Mouse (Mus musculus) small intestine, adult 2 months (tissue): ENCODE data around the gene Rps6ka1. TPM values are rescaled to one million over a fixed set of nuclear protein-coding genes. Genes with fewer than 3 reads are reported as not detected.
"Not testable (repeated sequence)": the region's sequence is repeated elsewhere in the genome, so short reads cannot be mapped to it uniquely, and the experiment has no call there.

ENCODE experiments used
- H3K27ac ChIP-seq: fragments of 200-500 bp; 2 replicates; pipeline ENCODE4 v1.5.1; 2012; ENCODE audit warnings: low read depth, low read length, control low read depth, inconsistent platforms; ENCODE audit not compliant: insufficient read depth
- H3K27me3 ChIP-seq: fragments of 200-500 bp; 2 replicates; pipeline ENCODE4 v1.6.1; 2012; ENCODE audit warnings: mild to moderate bottlenecking, moderate library complexity, low read length, inconsistent platforms; ENCODE audit not compliant: control insufficient read depth, insufficient read depth
- H3K36me3 ChIP-seq: fragments of 200-500 bp; 2 replicates; pipeline ENCODE4 v1.6.1; 2012; ENCODE audit warnings: mild to moderate bottlenecking, low read length, control low read depth, inconsistent platforms; ENCODE audit not compliant: control insufficient read depth, insufficient read depth
- H3K4me1 ChIP-seq: fragments of 200-500 bp; 2 replicates; pipeline ENCODE4 v1.6.1; 2012; ENCODE audit warnings: low read length, inconsistent platforms, mixed read lengths; ENCODE audit not compliant: control insufficient read depth, insufficient read depth, insufficient read length
- H3K4me3 ChIP-seq: fragments of 200-500 bp; 2 replicates; pipeline ENCODE4 v1.5.1; 2012; ENCODE audit warnings: low read depth, mild to moderate bottlenecking, control low read depth, inconsistent platforms, low read length, moderate library complexity
- CTCF ChIP-seq: fragments of 200-500 bp; IDR thresholded peaks from 2 replicates; pipeline ENCODE4 v1.5.1; 2012; ENCODE audit warnings: low read depth, mild to moderate bottlenecking, control low read depth, inconsistent platforms, low read length, moderate library complexity, mixed read lengths; ENCODE audit not compliant: insufficient replicate concordance, insufficient read length; ENCODE audit errors: extremely low read depth
- POLR2A ChIP-seq: fragments of 200-500 bp; IDR thresholded peaks from 2 replicates; pipeline ENCODE4 v1.6.1; 2012; ENCODE audit warnings: low read depth, mild to moderate bottlenecking, control low read depth, inconsistent platforms, low read length, moderate library complexity
- WGBS: fragments of 180-500 bp; shearing (Covaris S2); methylation state at CpG from one replicate; pipeline ENCODE4 v1.1.7; 2018; 5-methylcytosine and 5-hydroxymethylcytosine counted together
- polyA plus RNA-seq: library from polyadenylated mRNA; depleted of rRNA; stranded (reverse); fragments of >200 nt; gene quantifications from 2 replicates; pipeline ENCODE4 v1.2.3, GENCODE M21; 2012; rRNA removed

Gene Rps6ka1
- polyA plus RNA-seq: 91.5 and 220 TPM in 2 replicates

- H3K4me3 ChIP-seq: peak within 1 kb of the TSS; percentile 96
- H3K4me1 ChIP-seq: peaks cover 21% of the 10 kb centered on the region
- H3K27ac ChIP-seq: peak within 1 kb of the TSS; percentile 98
- TF ChIP-seq POLR2A (no peak; the same call in none of the 2 replicates), CTCF (peak; percentile 41; the same call in 1 of the 2 replicates)
- peaks cover under 1% of the 10 kb centered on the region; the same call in 1 of the 2 replicates for H3K36me3 ChIP-seq
- under 1% methylated on average over 60 of the region's 61 CpGs for WGBS
- no peaks in the 10 kb centered on the region for H3K27me3 ChIP-seq
Observed at GRCm38 (mm10) chr4:133887672-133888453, at the start of gene Rps6ka1. Gene Rps6ka1 (minus strand): TSS chr4:133887797.

- TF ChIP-seq CTCF (no peak), POLR2A (no peak)
- WGBS: 59% methylated on average over 3 of the region's 3 CpGs
Observed at GRCm38 (mm10) chr4:133931785-133932184, 44.2 kb upstream of the Rps6ka1 start.

GRCm38 (mm10) chr4:133931349-133931748 lies 43.8 kb upstream of the Rps6ka1 start:
- no peak overlapping the region for H3K4me3 ChIP-seq
- no peaks in the 10 kb centered on the region for H3K27me3 ChIP-seq
- H3K4me1 ChIP-seq: peaks cover 7% of the 10 kb centered on the region
- H3K27ac ChIP-seq: no peak overlapping the region
- H3K36me3 ChIP-seq: no peaks in the 10 kb centered on the region
- WGBS: 17% methylated on average over 10 of the region's 10 CpGs
- peak; percentile 68; the same call in 1 of the 2 replicates for TF ChIP-seq CTCF
- no peak for TF ChIP-seq POLR2A

More at GRCm38 (mm10) chr4:133931785-133932184, 44.2 kb upstream of the Rps6ka1 start:
- Histone ChIP-seq H3K4me3 (no peak overlapping the region), H3K4me1 (peaks cover 7% of the 10 kb centered on the region), H3K27me3 (no peaks in the 10 kb centered on the region), H3K36me3 (no peaks in the 10 kb centered on the region), H3K27ac (no peak overlapping the region)

- Histone ChIP-seq H3K27ac (no peak overlapping the region), H3K27me3 (no peaks in the 10 kb centered on the region), H3K4me3 (peak overlapping the region; percentile 38), H3K4me1 (peaks cover 7% of the 10 kb centered on the region), H3K36me3 (no peaks in the 10 kb centered on the region)
- WGBS: 8% methylated on average over 7 of the region's 7 CpGs
- TF ChIP-seq CTCF (no peak), POLR2A (no peak)
Observed at GRCm38 (mm10) chr4:133929278-133929670, 41.7 kb upstream of the Rps6ka1 start.

GRCm38 (mm10) chr4:133928576-133929277 lies 41.1 kb upstream of the Rps6ka1 start:
- Histone ChIP-seq H3K27me3 (no peaks in the 10 kb centered on the region), H3K27ac (no peak overlapping the region), H3K36me3 (no peaks in the 10 kb centered on the region), H3K4me1 (peaks cover 7% of the 10 kb centered on the region), H3K4me3 (peak overlapping the region; percentile 38)
- TF ChIP-seq POLR2A: no peak
- no peak for TF ChIP-seq CTCF
- 20% methylated on average over 15 of the region's 15 CpGs for WGBS

- WGBS: 72% methylated on average over 4 of the region's 4 CpGs
- no peak overlapping the region for H3K4me3 ChIP-seq
- peaks cover 7% of the 10 kb centered on the region for H3K4me1 ChIP-seq
- H3K36me3 ChIP-seq: no peaks in the 10 kb centered on the region
- H3K27me3 ChIP-seq: no peaks in the 10 kb centered on the region
- no peak for TF ChIP-seq CTCF
- no peak for TF ChIP-seq POLR2A
- no peak overlapping the region for H3K27ac ChIP-seq
Observed at GRCm38 (mm10) chr4:133925204-133925603, 37.6 kb upstream of the Rps6ka1 start.

- Histone ChIP-seq H3K27me3 (no peaks in the 10 kb centered on the region), H3K4me3 (no peak overlapping the region), H3K27ac (no peak overlapping the region), H3K4me1 (peaks cover 4% of the 10 kb centered on the region; the same call in 1 of the 2 replicates), H3K36me3 (no peaks in the 10 kb centered on the region)
- TF ChIP-seq POLR2A (no peak), CTCF (no peak)
- WGBS: 84% methylated on average over 5 of the region's 5 CpGs
Observed at GRCm38 (mm10) chr4:133923743-133924142, 36.1 kb upstream of the Rps6ka1 start.

- H3K36me3 ChIP-seq, H3K4me1 ChIP-seq, H3K4me3 ChIP-seq, H3K27ac ChIP-seq, H3K27me3 ChIP-seq: not testable (repeated sequence)
- WGBS: 84% methylated on average over 23 of the region's 23 CpGs
Observed at GRCm38 (mm10) chr4:133918093-133918825, 30.7 kb upstream of the Rps6ka1 start.
